Mouse (Mus musculus) heart, postnatal 36 days (tissue): ENCODE data around the gene Cdc14b. TPM values are rescaled to one million over a fixed set of nuclear protein-coding genes. Genes with fewer than 3 reads are reported as not detected.

Experiments used
- DNase-seq, 2 experiments: peaks; one replicate each; pipeline ENCODE4 v3.0.0; 2021 to 2022
- intact Hi-C: fragments of 180-260 bp; cut with DNase I; formaldehyde crosslinking; loops from one replicate; pipeline ENCODE4 v1.15.1; 2025
- total RNA-seq, 2 experiments: library from RNA; stranded (reverse); gene quantifications; 2 replicates each; pipeline ENCODE4 v1.2.3; 2021

The Cdc14b gene
- 1 to 10 TPM; 8.2 to 9.0 TPM for total RNA-seq

DNA sequence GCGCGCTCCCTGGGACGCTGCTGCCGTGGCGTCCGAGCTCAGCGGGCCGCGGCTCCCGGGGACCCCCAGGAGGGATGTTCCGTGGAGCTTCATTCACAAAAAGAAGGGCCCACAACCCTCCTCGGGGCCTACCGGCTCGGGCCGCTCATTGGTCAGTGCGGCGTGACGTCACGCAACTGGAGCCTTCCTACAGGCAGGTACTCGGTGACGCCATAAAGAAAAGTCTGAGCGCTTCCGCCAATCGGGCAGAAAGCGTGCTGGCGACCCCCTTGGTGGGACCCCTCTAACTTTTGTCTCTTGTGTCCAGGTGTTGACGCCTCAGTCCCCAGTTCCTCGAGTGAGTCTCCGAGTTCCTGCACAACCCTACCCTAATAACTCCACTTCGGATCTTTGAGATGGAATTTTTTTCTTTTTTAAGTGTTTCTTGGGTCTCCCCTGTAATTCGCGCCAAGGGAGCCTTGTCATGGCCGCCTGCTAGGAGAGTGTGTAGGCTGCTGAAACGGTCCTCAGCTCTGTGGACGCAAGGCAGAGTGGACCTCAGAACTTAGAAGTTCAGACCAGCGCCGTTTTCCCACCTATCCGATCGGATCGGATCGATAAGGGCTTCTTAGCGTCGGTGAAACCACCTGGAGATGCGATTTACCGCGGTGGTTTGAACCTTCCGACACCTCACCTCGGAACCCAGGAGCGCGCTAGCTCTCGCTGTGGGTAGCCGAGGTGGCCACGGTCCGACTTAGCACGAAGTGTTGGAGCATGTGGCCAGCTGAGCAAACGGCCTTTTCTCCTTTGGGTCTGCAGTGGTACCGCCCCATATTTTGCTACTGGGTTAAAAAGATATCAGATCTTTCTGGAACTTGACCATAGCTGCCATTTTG is at the start of gene Cdc14b:
Gene Cdc14b, minus strand, starts transcription at position 412 of the 875 bp plus-strand sequence.
- peak; percentile 61 for DNase-seq
- intact Hi-C loops: no loop called here

DNA sequence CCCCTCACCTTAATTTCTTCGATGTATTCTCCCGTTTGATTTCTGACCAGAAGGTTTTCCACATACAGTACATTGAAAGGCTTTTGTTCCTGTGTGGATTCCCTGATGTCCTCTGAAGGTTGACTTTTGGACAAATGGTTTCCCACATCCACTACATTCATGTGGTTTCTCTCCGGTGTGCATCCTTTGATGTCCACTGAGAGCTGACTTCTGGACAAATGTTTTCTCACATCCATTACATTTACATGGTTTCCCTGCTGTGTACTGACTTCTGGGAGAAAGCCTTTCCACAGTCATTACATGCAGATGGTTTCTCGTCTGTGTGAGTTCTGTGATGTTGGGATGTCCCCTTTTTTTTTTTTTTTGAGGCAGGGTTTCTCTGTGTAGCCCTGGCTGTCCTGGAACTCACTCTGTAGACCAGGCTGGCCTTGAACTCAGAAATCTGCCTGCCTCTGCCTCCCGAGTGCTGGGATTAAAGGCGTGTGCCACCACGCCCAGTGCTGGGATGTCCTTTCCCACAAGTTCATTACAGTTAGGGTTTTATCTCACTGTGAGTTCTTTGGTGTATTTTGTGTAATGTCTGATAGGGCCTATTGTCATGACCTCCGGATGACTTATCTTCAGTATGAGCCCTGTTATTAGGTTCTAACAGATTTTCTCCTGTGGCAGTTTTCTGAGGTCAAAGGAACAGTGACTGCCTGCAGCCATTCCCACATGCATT is 47.6 kb upstream of the Cdc14b start:
- intact Hi-C loops: no loop called here
- DNase-seq: no peak

DNA sequence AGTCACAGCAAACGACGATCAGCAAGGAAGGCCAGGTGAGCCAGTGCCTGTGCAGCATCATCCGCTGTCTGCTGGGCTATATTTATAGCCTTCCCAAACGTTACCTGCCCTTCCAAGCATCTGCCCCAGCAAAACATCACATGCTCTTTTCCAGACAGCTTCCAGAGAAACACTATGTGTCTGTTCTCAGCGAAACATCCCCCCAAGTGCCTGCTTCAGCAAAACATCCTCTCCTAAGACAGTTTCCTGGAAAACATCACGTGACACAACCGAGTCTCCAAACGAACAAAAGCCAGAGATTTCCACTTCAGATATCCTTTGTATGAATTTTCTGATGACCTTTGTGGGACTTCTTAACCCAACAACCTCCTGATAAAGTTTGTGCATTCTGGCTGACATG is 45.2 kb upstream of the Cdc14b start:
- intact Hi-C loops: no loop called here
- no peak for DNase-seq

DNA sequence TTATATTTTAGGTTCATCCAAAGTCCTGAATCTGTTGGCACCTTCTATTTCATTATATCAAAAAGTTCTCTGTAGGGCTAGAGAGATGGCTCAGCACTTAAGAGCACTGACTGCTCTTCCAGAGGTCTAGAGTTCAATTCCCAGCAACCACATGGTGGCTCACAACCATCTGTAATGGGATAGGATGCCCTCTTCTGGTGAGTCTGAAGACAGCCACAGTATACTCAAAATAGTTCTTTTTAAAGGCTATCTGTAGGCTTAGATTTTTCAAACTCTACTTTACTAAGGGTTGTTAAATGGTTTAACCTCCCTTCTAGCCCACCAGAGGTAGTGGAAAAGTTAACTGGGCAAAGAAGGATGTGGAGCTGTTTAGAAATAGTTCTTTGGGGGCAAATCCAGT is 44.7 kb upstream of the Cdc14b start:
- DNase-seq: no peak
- intact Hi-C loops: no loop called here

DNA sequence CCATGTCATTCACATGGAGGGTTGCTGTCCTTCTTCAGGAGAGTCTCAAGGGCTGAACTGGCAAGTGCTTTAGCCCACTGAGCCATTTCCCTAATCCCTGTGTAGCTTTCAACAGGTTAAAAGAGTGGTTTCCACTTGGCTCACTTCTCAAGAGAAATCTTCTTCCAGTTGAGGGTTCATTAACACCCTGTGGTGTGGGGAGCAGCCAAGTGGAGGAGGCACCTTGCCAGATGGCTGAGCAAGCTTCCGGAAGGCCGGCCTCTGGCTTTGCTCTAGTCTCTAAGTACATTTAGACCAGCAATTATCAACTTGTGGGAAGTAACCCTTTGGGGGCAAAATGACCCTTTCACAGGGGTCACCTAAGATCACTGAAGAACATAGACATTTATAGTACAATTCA is 43.3 kb upstream of the Cdc14b start:
- DNase-seq: peak in 1 of 2 experiments; percentile 60
- intact Hi-C loops: no loop called here

DNA sequence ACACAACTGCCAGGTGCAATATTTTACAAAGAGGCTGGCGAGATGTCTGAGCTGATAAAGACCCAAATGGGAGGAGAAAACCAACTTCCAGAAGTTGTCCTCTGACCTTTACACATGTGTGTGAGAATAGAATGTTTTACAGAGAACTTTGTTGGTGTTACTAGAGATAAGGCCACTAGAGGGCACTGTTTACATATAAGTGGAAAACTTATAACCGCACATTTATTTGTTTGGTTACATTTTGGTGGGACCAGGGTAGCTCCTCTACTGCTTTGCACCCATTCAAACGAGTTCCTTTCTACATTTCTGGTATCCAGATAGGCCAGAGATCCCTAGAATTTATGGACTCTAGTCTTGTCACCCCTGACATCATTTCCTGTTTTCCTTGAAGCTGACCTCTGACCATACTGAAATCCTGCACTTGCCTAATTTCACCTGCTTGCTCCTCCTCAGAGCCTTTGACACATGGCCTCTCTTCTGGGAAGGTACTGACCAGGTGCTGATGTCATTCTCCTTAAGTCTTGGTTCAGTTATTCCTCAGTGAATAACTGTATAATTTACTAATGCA is 40.5 kb upstream of the Cdc14b start:
- intact Hi-C loops: loop anchor here (1.0 to 2.0 kb wide), 4 partner anchors 27 to 124 kb away; partner anchors contain the start of gene Cdk20
- DNase-seq: peak in 1 of 2 experiments; percentile 11

DNA sequence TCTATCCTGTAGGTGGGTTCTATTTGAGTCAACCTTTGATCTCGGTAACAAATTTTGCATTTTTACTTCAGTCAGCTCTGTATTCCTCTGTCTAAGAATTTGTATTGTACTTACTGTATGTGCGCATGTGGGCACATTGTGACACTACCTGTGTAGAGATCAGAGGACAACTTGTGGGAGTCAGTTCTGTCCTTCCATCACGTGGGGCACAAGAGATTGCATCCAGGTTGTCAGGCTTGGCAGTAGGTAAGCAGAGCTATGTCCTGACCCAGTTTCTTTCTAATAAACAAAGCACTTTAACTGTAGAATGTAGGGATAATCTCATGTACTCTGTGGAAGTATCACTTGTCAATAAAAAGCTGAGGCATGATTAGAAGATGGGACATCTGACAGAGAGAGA is 39.0 kb upstream of the Cdc14b start:
- intact Hi-C loops: loop anchor here (2.0 to 5.0 kb wide), 3 partner anchors 29 to 152 kb away; partner anchors contain the start of gene Habp4
- DNase-seq: no peak

DNA sequence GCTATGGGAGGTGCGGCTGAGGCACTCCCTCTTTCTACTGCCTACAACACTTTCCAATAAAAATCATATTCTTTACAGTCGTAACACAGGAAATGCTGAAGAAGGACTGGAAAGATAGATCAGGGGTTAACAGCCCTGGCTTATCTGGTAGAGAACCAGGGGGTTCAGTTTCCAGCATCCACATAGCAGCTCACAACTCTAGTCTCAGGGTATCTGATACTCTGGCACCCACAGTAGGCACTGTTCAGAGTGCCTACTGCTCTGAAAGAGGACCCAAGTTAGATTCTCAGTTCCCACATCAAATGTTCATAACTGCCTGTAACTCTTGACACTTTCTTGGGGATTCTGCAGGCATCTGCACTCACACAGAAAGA is 37.8 kb upstream of the Cdc14b start:
- DNase-seq: no peak
- intact Hi-C loops: loop anchor here (5.0 kb wide), 1 partner anchor 151 kb away; the partner anchor contains the start of gene Habp4

DNA sequence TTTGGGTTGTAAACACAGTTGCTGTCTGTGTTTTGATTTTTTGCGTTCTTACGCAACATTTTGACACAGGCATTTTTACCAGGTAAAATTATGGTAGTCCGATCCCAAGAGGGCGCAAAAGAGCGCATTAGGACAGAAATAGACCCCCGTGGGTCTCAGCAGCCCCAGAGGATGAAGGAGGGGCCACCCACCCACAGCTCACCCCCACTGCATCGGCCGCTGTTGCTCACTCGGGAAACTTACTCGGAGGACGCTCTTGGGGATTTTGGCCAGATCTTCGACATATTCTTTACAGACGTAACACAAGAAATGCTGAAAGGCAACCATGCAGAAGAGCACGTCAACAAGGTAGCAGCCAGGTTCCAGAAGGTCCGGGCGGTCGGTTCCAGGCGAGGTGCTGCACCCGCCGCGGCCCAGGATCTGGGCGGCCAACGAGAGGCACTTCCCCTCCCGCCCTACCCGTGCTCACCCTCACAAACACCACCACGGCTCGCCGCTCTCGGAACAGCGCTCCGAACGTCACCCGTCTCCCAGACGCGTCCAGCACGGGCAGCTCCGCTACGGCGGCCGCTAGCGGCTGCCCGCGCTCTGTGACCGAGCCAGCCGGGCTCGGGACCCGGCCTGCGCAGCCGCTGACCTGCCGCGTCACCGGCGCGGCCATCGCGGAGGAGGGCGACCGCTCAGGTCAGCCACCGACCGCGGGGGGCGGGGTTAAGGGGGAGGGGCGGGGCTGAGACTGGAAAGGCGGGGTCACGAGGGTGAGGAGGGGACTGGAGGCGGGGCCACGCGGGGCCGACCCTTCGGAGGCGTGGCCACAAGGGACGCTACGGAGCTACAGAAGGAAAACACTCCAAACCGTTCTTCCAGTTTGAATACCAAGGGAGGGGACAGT is 37.2 kb upstream of the Cdc14b start, which contains the start of gene Aaed1:
Gene Aaed1, minus strand, starts transcription at position 687 of the 892 bp plus-strand sequence.
- intact Hi-C loops: loop anchor here (5.0 kb wide), 1 partner anchor 150 kb away; the partner anchor contains the start of gene Habp4
- peak; percentile 88 to 92 for DNase-seq

DNA sequence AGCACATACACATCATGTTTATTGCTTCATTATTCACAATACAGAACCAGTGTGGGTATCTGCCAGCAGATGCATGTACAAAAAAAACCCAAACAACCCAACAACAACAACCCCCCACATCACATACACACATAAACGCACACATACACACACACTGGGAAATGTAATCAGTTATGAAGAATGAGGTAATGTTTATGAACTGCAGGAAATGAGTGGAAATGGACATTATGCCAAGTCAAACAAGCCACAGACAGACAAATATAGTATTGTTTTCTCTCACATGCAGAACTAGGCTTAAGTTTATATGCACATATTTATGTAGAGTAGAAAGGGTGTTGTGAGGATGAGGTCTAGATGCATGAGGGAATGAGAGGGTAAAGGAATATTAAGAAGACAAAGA is 36.2 kb upstream of the Cdc14b start:
- intact Hi-C loops: loop anchor here (5.0 kb wide), 1 partner anchor 149 kb away; the partner anchor contains the start of gene Habp4
- no peak for DNase-seq

DNA sequence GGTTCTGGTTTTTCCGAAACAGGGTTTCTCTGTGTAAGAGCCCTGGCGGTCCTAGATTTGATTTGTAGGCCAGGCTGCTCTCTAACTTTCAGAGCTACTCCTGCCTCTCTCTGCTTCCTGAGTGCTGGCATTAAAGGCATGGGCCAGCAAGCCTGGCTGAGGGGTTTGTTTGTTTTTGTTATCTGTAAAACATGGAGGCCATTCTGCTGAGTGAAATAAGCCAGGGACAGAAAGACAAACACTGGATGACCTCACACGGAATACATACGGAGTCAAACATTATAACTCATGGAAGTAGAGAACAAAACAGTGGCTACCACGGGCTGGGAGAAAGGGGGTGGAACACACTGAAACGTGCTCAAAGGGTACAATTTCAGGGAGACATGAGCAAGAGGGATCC is 35.5 kb upstream of the Cdc14b start:
- DNase-seq: no peak
- intact Hi-C loops: loop anchor here (5.0 kb wide), 1 partner anchor 148 kb away; the partner anchor contains the start of gene Habp4

DNA sequence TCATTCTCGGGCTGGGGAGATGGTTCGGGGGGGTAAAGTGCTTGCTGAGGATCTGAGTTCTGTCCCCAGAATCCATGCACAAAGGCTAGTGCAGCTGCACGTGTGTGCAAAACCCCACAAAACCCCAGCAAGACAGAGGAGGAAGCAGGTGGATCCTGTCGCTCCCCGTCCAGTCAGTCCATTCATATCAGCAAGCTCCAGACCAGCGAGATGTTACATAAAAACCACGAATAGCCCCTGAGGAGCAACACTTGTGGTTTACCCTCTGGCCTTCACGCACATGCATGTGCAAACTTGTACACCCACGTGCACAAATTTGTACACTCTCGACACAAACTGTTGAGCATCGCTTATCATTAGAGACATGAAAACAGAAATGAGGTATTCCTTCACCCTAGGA is 34.8 kb upstream of the Cdc14b start:
- intact Hi-C loops: loop anchor here (5.0 kb wide), 1 partner anchor 148 kb away; the partner anchor contains the start of gene Habp4
- no peak for DNase-seq

DNA sequence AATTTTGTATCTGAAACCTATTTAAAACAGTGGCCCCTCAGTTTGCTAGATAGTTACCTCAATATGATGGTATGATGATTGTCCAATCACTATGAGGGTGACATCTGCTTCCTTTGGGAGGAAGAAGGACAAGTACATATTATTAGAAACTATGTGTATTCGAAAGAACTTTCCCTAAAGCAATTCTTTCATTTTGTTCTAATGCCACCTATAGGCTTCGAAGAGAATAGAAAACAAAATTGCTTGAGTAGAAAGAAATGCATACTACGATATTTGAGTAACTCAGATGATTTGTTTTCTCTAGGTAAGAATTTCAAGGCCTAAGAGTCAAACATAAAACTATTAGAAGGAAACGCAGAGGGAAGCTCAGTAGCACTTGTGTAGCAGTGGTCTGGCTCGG is 33.9 kb upstream of the Cdc14b start:
- DNase-seq: no peak
- intact Hi-C loops: no loop called here

DNA sequence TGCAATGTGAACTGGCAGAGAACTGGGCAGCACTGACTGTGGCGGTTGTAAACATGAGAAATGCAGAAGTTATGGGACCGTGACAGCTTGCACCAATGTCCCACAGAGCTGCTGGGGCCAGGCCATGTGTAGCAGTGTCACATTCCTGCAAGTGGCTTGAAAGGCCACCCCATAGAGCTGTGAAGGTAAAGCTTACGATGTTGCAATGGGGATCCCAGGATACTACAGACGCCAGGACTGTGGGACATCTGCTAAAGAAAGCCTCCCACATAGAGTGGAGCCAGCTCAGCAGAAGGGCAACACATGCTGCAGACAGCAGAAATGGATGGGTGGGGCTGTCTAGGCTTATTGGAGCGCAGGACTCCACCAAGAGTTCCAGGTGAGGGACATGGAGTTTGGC is 32.4 kb upstream of the Cdc14b start:
- intact Hi-C loops: loop anchor here (2.0 kb wide), 2 partner anchors 127 to 207 kb away; no protein-coding TSS in a partner anchor
- DNase-seq: no peak

DNA sequence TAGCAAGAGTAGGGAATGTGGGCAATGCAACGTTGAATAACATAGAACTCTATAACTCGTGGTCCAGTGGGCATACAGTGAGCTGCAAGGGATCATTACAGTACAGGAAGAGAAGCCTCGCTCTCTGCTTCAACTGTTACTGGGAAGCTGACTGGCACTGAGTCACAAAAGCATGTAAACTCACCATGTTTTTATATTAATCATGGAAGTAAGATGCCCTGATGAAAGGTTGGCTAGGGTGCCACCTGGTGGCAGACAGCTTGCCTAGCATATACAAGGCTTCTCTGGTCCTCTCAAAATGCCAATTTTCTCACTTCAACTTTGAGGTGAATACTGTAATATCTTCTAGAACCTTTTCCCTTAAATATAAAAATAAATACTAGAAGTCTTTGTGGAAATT is 31.0 kb upstream of the Cdc14b start:
- intact Hi-C loops: loop anchor here (1.0 to 2.0 kb wide), 3 partner anchors 58 to 205 kb away; no protein-coding TSS in a partner anchor

DNA sequence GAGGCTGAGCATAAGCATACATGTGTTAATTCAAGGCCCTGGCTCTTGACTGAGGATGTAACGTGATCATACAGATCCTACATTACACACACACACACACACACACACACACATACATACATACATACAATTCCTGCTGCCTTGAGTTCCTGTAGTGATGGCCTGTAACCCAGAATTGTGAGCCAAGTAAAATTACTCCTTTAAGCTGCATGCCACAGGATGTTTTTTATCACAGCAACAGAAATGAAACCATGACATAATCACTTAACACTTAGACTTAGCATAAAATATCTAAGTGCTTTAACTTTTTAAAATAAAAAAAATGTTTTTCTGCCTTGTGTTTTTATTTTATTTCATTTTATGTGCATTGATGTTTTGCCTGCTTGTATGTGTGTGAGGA is 24.0 kb upstream of the Cdc14b start:
- intact Hi-C loops: no loop called here
- DNase-seq: no peak

More for the DNA sequence above, 31.0 kb upstream of the Cdc14b start:
- DNase-seq: peak; percentile 37 to 61

DNA sequence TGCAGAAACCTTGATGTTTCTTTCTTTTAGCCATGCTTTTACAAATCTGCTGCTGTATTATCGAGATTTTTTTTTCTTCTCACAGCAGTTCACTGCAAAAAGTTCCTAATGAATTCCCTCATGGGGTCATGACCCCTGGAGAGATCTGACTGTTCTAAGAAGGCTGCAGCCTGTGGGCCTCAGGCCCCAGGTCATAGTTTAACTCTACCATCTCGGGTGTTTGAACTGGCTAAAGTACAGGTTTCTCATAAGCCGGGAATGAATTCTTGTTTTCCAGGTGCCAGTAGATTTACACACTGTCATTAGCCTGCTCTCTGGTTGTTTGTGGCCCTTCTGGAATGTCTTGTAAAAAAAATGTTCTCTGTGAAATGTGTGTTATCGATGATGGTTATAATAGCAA is 11.7 kb upstream of the Cdc14b start:
- intact Hi-C loops: no loop called here
- DNase-seq: no peak

DNA sequence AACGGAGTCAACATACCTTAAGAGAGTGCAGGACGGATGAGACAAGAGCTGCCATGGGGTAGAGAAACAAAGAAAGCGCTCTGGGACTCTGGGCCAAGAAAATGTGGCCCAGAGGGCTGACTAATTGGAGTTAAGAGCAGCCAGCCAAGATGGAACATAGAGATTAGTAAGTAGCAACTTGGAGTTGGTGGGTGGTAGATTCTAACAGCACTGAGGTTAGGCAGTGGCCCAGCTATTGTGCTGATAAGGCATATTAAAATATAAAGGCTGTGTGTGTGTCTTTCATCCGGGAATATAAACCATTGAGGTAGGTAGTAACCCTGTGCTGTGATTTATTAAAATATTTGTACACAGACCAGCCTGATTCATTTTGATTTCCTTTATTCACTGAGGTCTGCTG is 11.2 kb upstream of the Cdc14b start:
- intact Hi-C loops: no loop called here
- DNase-seq: no peak

DNA sequence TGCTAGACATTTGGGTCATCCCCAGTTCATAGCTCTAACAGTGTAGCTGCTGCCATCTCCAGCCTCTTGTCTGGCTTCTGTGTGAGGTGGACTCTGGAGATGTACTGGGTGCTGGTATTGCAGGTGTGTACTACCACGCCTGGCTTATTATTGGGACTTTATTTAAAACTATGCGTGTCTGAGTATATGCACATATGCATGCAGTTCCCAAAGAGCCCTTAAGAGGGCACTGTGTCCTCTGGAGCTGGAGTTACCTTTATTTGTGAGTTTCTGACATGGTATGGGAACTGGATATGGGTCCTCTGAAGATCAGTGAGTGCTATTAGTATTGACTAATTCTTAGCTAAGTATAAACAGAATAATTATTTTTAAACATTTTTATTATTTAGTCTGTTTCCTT is 9.6 kb upstream of the Cdc14b start:
- intact Hi-C loops: no loop called here

DNA sequence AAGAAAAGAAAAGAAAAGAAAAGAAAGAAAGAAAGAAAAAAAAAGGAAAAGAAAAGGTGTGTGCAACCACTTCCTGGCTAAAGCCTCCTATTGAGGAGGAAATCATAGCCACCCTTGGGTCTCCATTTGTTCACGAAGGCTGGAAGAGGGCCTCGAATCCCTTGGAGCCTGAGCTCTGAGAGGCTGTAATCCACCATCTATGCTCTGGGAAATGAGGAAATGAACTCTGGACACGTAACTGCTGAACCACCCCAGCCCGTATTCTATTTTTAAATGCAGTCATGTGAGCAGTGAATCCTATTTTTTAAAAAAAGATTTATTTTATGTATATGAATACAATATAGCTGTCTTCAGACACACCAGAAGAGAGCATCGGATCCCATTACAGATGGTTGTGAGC is 5.8 kb upstream of the Cdc14b start:
- intact Hi-C loops: no loop called here
- DNase-seq: no peak

More for the DNA sequence above, 9.6 kb upstream of the Cdc14b start:
- DNase-seq: no peak
